Mouse (Mus musculus) kidney, postnatal 4 days (tissue): Measurements from ENCODE around the gene Gm8127.
"Not testable (repeated sequence)": the region's sequence is repeated elsewhere in the genome, so short reads cannot be mapped to it uniquely, and the experiment has no call there.

ENCODE experiments used
- DNase-seq, 2 experiments: peaks; one replicate each; pipeline ENCODE4 v3.0.0; 2021; ENCODE audit warnings: mixed read lengths in 2 of 2

Gene Gm8127

GRCm38 (mm10) chr14:43293503-43293902, at the start of gene Gm8127:
Gm8127 (minus strand) TSS chr14:43293832.
- not testable (repeated sequence) for DNase-seq

- DNase-seq: not testable (repeated sequence)
Observed at GRCm38 (mm10) chr14:43337646-43338045, 44.0 kb upstream of the Gm8127 start.

- DNase-seq: not testable (repeated sequence)
Observed at GRCm38 (mm10) chr14:43331362-43331880, 37.8 kb upstream of the Gm8127 start.

GRCm38 (mm10) chr14:43328603-43329002, 35.0 kb upstream of the Gm8127 start:
- not testable (repeated sequence) for DNase-seq

GRCm38 (mm10) chr14:43319516-43319915, 25.9 kb upstream of the Gm8127 start:
- not testable (repeated sequence) for DNase-seq

- not testable (repeated sequence) for DNase-seq
Observed at GRCm38 (mm10) chr14:43278681-43279080, 15.0 kb downstream of the Gm8127 start.

- DNase-seq: not testable (repeated sequence)
Observed at GRCm38 (mm10) chr14:43278146-43278545, 15.5 kb downstream of the Gm8127 start.

GRCm38 (mm10) chr14:43277468-43277867, 16.2 kb downstream of the Gm8127 start:
- not testable (repeated sequence) for DNase-seq

GRCm38 (mm10) chr14:43275752-43276151, 17.9 kb downstream of the Gm8127 start:
- not testable (repeated sequence) for DNase-seq

GRCm38 (mm10) chr14:43274986-43275511, 18.6 kb downstream of the Gm8127 start, which contains the start of gene Gm9732:
Gm9732 (plus strand) TSS chr14:43275036.
- DNase-seq: not testable (repeated sequence)

GRCm38 (mm10) chr14:43273161-43273560, 20.5 kb downstream of the Gm8127 start:
- not testable (repeated sequence) for DNase-seq

- DNase-seq: not testable (repeated sequence)
Observed at GRCm38 (mm10) chr14:43269211-43269610, 24.4 kb downstream of the Gm8127 start.

GRCm38 (mm10) chr14:43268521-43269084, 25.0 kb downstream of the Gm8127 start:
- not testable (repeated sequence) for DNase-seq

GRCm38 (mm10) chr14:43263421-43263820, 30.2 kb downstream of the Gm8127 start:
- DNase-seq: not testable (repeated sequence)

GRCm38 (mm10) chr14:43258349-43258748, 35.3 kb downstream of the Gm8127 start, which contains the start of gene Gm8126:
Gm8126 (plus strand) TSS chr14:43258649.
- not testable (repeated sequence) for DNase-seq

- DNase-seq: not testable (repeated sequence)
Observed at GRCm38 (mm10) chr14:43256511-43256910, 37.1 kb downstream of the Gm8127 start.

GRCm38 (mm10) chr14:43250549-43251253, 42.9 kb downstream of the Gm8127 start:
- DNase-seq: peak in 1 of 2 experiments; percentile 28

- peak; percentile 33 to 40 for DNase-seq
Observed at GRCm38 (mm10) chr14:43249611-43250170, 43.9 kb downstream of the Gm8127 start.
